Mouse (Mus musculus): Measurements from ENCODE around the gene Gm12216. TPM values are rescaled to one million over a fixed set of nuclear protein-coding genes. Genes with fewer than 3 reads are reported as not detected.

Gm12216 gene
- total RNA-seq, 2 experiments from 2014 or later: 0.84 to 2.1 TPM

DNA sequence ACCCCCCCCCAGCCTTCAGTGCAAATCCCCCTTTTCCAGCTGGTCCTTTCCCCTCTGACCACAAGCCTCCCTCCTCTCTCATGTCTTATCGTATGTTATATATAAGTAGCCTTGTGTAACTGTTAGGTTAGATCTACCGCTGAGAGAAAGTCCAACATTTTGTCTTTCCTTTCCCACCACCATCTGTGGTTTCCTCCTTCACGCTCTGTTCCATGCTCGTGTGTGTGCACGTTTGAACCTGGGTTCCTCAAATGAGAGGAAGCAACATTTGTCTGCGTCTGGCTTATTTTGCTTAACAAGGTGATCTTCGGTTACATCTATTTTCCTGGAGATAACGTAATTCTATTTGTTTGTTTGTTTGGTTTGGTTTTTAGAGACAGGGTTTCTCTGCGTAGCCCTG is 111.1 kb downstream of the Gm12216 start:
- DNase-seq (ENCODE audit: low spot score): no peak

DNA sequence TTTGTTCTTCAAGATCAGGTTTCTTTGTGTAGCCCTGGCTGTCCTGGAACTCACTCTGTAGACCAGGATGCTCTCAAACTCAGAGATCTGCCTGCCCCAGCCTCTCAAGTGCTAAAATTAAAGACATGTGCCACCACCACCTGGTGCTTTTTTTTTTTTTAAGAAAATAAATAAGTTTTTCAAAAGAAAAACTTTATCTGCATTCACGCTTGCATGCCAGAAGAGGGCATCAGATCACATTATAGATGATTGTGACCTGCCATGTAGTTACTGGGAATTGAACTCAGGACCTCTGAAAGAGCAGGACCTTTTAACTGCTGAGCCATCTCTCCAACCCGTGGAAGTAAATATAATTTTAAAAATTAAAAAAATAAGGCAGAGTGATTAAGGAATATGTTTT is 113.8 kb downstream of the Gm12216 start:
- no peak for DNase-seq (ENCODE audit: low spot score)

DNA sequence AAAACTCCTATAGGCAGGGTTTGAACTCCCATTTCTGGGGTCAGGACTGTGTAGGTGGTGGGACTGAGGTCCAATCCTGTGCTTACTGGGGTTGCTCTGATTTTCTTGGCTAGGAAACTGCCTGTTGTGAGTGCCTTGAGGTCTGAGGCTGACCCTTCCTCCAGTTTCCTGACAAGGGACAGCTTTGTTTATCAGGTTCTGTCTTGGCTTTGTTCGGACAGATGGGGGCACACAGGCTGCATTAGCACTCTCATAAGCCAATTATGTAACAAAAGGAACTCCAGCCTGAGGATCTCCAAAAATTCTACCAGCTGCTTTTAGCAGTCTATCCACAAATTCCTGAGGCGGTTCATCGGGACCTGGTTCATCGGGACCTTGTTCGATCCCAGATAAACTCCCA is 116.7 kb downstream of the Gm12216 start:
- no peak for DNase-seq (ENCODE audit: low spot score)

DNA sequence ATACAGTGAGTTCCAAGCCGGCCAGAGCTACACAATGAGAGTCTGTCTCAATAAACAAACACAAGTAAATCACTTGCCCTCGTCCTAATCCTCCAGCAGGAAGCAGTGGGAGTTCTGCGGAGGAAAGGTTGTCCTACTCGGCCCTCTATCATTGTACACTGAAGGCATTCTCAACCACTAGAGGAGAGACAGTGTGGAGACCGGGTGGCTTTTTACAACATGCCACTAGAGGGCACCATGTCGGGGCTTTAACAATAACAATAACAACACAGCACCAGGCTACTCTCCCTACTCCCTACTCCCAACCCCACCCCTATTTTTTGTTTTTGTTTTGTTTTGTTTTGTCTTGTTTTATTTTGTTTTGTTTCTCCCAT is 121.5 kb downstream of the Gm12216 start:
- peak; percentile 63 for DNase-seq (ENCODE audit: low spot score)

DNA sequence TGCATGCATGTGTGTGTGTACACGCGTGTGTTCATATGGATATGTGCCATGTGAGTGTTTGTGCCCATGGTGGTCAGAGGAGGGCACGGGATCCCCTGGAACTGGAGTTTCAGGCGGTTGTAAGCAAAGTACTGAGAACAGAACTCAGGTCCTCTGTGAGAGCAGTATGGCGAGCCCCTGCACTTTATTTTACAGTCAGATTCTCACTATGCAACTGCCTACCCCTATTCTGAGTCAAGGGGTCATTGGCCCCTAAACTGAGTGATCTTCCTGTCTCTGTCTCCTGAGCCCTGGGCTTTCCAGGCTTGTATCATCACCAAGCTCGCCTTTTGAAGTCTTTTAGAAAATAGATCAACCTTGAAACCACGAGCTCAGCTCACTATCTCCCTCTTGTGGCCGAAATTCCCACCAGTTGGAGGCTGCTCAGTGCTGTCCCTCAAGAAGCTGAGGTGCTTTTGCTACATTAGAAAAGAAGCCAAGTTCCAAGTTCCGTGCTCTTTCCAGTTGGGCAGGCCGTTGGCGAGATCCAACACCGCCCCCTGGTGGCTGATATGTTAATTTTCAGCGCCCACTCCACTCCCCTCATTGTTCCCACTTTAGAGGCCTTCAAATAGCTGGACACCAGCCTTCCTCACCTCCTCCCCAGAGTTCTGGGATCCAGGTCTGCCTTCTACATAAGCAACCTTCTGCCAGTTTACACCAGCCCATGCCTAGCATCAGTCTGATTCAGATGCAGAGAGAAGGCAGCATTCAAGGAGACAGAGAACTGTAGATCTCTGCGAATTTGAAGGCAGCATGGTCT is 122.1 kb downstream of the Gm12216 start:
- DNase-seq (ENCODE audit: low spot score): peak; percentile 75

DNA sequence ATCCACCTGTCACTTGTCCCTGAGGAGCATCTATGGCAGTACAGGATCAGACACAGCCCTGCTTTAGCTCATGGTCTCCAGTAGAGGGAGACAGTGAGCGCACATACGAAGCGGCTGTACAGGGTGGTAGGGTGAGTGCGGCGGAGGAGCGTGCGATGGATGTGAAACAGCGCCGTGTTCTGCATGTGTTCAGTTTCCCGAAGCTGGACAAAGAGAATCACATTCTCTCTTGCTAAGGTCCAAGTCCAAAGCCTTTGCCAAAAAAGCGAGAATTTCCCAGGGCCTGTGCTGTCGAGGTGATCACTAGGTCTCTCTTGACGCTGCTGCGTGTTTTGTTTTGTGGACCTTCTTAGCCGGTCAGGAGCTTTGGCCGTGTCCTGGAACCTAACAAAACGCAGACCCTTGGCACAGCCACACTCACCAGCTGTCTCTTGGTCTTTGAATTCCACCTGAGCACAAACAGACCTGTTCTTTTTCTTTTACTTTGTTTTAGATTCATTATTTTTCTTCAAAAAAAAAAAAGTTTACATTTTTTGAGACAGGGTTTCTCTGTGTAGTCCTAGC is 123.3 kb downstream of the Gm12216 start:
- peak; percentile 67 for DNase-seq (ENCODE audit: low spot score)

DNA sequence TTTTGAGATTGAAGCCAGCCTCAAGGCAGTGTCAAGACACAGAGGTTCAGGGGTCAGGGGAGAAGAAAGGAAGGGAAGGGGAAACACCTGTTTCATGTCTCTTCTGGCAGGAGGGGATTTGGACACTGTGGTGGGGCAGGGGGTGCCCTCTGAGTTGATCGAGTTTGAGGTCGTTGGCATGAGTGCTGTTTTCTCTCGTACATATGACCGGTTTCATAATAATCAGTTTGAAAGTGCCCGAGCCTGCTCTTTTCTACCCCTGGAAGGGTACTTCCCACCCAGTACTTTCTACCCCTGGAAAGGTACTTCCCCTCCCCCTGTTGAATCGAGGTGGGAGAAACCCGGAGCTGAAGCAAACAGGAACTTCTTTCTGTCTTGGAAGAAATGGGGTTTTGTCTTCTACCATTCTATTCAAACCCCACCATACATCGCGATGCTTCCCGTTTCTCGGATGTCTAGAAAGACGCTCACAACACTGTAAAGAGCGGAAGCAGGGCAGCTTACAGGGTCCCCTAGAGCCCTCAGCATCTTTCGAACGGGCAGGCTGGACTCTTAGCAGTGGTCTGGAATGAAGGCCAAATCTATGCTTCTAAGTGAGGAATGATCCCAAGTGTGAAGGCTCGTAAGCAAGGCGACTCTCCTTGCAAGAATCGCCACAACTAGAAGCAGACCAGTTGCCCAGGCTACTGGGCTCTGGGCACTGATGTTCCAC is 123.9 kb downstream of the Gm12216 start:
- DNase-seq (ENCODE audit: low spot score): no peak

DNA sequence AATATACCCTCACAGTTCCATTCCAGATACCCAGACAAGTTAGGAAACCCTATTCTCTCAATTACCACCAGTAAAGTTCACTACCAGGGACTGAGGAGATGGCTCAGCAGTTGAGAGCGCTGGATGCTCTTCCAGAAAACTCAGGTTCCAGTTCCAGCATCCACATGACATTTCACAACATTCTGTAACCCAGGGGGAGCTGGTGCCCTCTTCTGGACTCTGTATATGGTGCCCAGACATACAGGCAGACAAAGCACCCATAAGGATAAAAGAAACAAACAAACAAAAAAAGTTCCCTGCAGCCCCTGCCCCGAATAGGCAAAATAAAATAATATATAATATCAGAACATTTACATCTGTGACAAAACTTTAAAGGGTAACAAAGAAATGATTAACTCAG is 124.6 kb downstream of the Gm12216 start:
- DNase-seq (ENCODE audit: low spot score): no peak

DNA sequence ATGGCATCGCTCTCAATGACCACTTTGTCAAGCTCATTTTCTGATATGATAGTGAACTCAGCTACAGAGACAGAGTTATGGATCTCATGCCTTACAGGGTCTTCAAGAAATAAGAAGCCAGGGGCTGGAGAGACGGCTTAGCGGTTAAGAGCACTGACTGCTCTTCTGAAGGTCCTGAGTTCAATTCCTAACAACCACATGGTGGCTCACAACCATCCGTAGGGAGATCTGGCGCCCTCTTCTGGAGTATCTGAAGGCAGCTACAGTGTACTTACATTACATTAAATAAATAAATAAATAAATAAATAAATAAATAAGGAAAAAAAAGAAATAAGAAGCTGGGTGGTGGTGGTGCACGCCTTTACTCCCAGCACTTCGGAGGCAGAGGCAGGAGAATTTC is 125.2 kb downstream of the Gm12216 start:
- no peak for DNase-seq (ENCODE audit: low spot score)

Small RNAs within 50 kb of the gene (microRNA-seq; reads per million reads assigned to microRNA genes)
- gene Mir7671: not detected

Other genes with a start within 250 kb of the Gm12216 start
- not detected for gene Il4, start 240.6 kb downstream of the Gm12216 start, total RNA-seq (2021)
- gene Il13, start 224.6 kb downstream of the Gm12216 start, total RNA-seq (2021): not detected
- gene Rad50, start 151.9 kb downstream of the Gm12216 start, total RNA-seq (2021): 1 to 10 TPM; 4.3 to 5.4 TPM
- not detected for gene Il5, start 138.5 kb downstream of the Gm12216 start, total RNA-seq (2021)
- 1 to 10 TPM; 4.7 to 9.9 TPM for gene Irf1, start 89.2 kb downstream of the Gm12216 start, total RNA-seq (2021)
- not detected for gene Gm17334, start 86.1 kb downstream of the Gm12216 start, total RNA-seq (2021)
- gene Slc22a5, start 32.4 kb upstream of the Gm12216 start, total RNA-seq (2021): 1 to 10 TPM; 7.1 to 9.3 TPM
- under 1 TPM; 0.78 to 0.95 TPM for gene Slc22a21, start 121.1 kb upstream of the Gm12216 start, total RNA-seq (2021)
- 1 to 10 TPM; 2.9 to 3.1 TPM for gene Slc22a4, start 168.8 kb upstream of the Gm12216 start, total RNA-seq (2021)
- gene Pdlim4, start 209.8 kb upstream of the Gm12216 start, total RNA-seq (2021): 1 to 10 TPM; 5.1 to 5.6 TPM
- gene P4ha2, start 240.8 kb upstream of the Gm12216 start, total RNA-seq (2021): 10 to 100 TPM; 31.9 to 38.1 TPM